Mouse (Mus musculus) MEL (cell line): ENCODE data around the gene Mical3.

Source experiments
- CHD1 ChIP-seq: IDR thresholded peaks from 2 replicates; pipeline ENCODE4 v1.6.1; 2012; ENCODE audit warnings: low read depth, mild to moderate bottlenecking, inconsistent platforms, low read length, improper control_type of control experiment
- CTCF ChIP-seq, 3 experiments: IDR thresholded peaks in 2 of 3; conservative IDR thresholded peaks in 1 of 3; 2 replicates each; pipeline ENCODE4 v1.5.1; 2011 to 2012; ENCODE audit warnings: low read length in 3 of 3, low read depth in 2 of 3, mild to moderate bottlenecking in 2 of 3, improper control_type of control experiment in 1 of 3, inconsistent platforms in 1 of 3, mixed read lengths in 1 of 3, moderate library complexity in 1 of 3; ENCODE audit not compliant: control insufficient read depth in 1 of 3, insufficient read depth in 1 of 3, poor library complexity in 1 of 3, severe bottlenecking in 1 of 3
- ETS1 ChIP-seq: IDR thresholded peaks from 2 replicates; pipeline ENCODE4 v1.6.1; 2012; ENCODE audit warnings: low read depth, mild to moderate bottlenecking, inconsistent platforms, low read length, improper control_type of control experiment, moderate library complexity
- MAZ ChIP-seq: IDR thresholded peaks from 2 replicates; pipeline ENCODE4 v1.6.1; 2012; ENCODE audit warnings: low read depth, mild to moderate bottlenecking, inconsistent platforms, low read length, improper control_type of control experiment
- NRF1 ChIP-seq: IDR thresholded peaks from 2 replicates; pipeline ENCODE4 v1.6.1; 2014; ENCODE audit warnings: low read depth, mild to moderate bottlenecking, inconsistent platforms, low read length, improper control_type of control experiment, moderate library complexity; ENCODE audit not compliant: poor library complexity, insufficient read depth, severe bottlenecking
- POLR2A ChIP-seq, 2 experiments: IDR thresholded peaks; 2 replicates each; pipeline ENCODE4 v1.6.1; 2011 to 2012; ENCODE audit warnings: low read length in 2 of 2, mild to moderate bottlenecking in 2 of 2, control low read depth in 1 of 2, improper control_type of control experiment in 1 of 2, low read depth in 1 of 2, moderate library complexity in 1 of 2; ENCODE audit not compliant: control insufficient read depth in 1 of 2, insufficient read depth in 1 of 2, poor library complexity in 1 of 2
- UBTF ChIP-seq: IDR thresholded peaks from 2 replicates; pipeline ENCODE4 v1.6.1; 2012; ENCODE audit warnings: low read depth, mild to moderate bottlenecking, inconsistent platforms, low read length, improper control_type of control experiment, moderate library complexity, borderline replicate concordance; ENCODE audit not compliant: insufficient read depth
- ZC3H11A ChIP-seq: IDR thresholded peaks from 2 replicates; pipeline ENCODE4 v1.6.1; 2012; ENCODE audit warnings: low read depth, mild to moderate bottlenecking, inconsistent platforms, low read length, improper control_type of control experiment

GRCm38 (mm10) chr6:120999087-120999486 lies 131.7 kb downstream of the Mical3 start:
- no peak for TF ChIP-seq POLR2A (IDR thresholded peaks at IDR 0.05; ENCODE audit: control insufficient read depth in 1 of 2, insufficient read depth in 1 of 2, low read depth in 1 of 2, low read length in 2 of 2, poor library complexity in 1 of 2)
- TF ChIP-seq CTCF (IDR thresholded peaks at IDR 0.05 in 2 of 3, conservative IDR thresholded peaks at IDR 0.05 in 1 of 3; ENCODE audit: control insufficient read depth in 1 of 3, insufficient read depth in 1 of 3, low read depth in 2 of 3, low read length in 3 of 3, poor library complexity in 1 of 3, severe bottlenecking in 1 of 3) = no peak
- no peak for TF ChIP-seq ZC3H11A
- no peak for TF ChIP-seq UBTF
- no peak for TF ChIP-seq NRF1
- TF ChIP-seq MAZ = no peak
- TF ChIP-seq CHD1 = no peak
- TF ChIP-seq ETS1 = no peak
